Mouse (Mus musculus) Patski (cell line): ENCODE measurements around the gene Als2. TPM values are rescaled to one million over a fixed set of nuclear protein-coding genes. Genes with fewer than 3 reads are reported as not detected.
A peak's percentile ranks its signal among the peaks of the same experiment; 100 is the strongest.

Source experiments
- ATAC-seq: fragments of 100-300 bp; one replicate; pipeline ENCODE4 v1.8.0; 2021
- CTCF ChIA-PET: fragments of 350-600 bp; sonication (Branson Sonifier 250); formaldehyde crosslinking; loops from one replicate; lab custom pipeline; 2022; ENCODE audit warnings: inconsistent platforms; lab: Charles Lee
- POLR2A ChIA-PET: fragments of 350-600 bp; sonication (Branson Sonifier 250); formaldehyde crosslinking; loops from one replicate; lab custom pipeline; 2022; ENCODE audit warnings: antibody characterized with exemption, inconsistent platforms; lab: Charles Lee
- DNase-seq: peaks from one replicate; pipeline ENCODE4 v3.0.0-alpha.2; 2011; ENCODE audit warnings: low read depth, low spot score
- H3K27me3 ChIP-seq: fragments of 371-371 bp; one replicate; pipeline ENCODE4 v1.5.1; 2021
- CTCF ChIP-seq: fragments of 100-300 bp; IDR thresholded peaks from one replicate; pipeline ENCODE4 v1.5.1; 2021
- in situ Hi-C: fragments of 300-500 bp; cut with MboI; formaldehyde crosslinking; loops from 3 replicates; pipeline ENCODE4 v1.11.1; 2018; ENCODE audit warnings: low pct_unique_long_range_greater_than_20kb, mixed read lengths
- polyA plus RNA-seq: library from polyadenylated mRNA; unstranded; gene quantifications from one replicate; pipeline ENCODE4 v1.2.3, GENCODE M21; 2021

Gene Als2
- polyA plus RNA-seq, 1 experiment from 2014 or later = 19.0 TPM

GRCm38 (mm10) chr1:59168556-59168955, 68.5 kb downstream of the Als2 start:
- ATAC-seq = no peak
- no peaks in the 10 kb centered on the region for H3K27me3 ChIP-seq
- CTCF ChIA-PET = no interaction called here
- POLR2A ChIA-PET = no interaction called here
- in situ Hi-C loops = loop anchor here (5.0 kb wide), 1 partner anchor 91 kb away; no protein-coding TSS in a partner anchor
- TF ChIP-seq CTCF = no peak
- DNase-seq = no peak

GRCm38 (mm10) chr1:59167654-59168425, 69.2 kb downstream of the Als2 start:
- ATAC-seq (no peak), DNase-seq (no peak)
- in situ Hi-C loops = loop anchor here (5.0 kb wide), 1 partner anchor 91 kb away; no protein-coding TSS in a partner anchor
- ChIA-PET CTCF (no interaction called here), POLR2A (no interaction called here)
- no peak for TF ChIP-seq CTCF
- H3K27me3 ChIP-seq = no peaks in the 10 kb centered on the region

- in situ Hi-C loops = loop anchor here (5.0 kb wide), 1 partner anchor 89 kb away; no protein-coding TSS in a partner anchor
- no peaks in the 10 kb centered on the region for H3K27me3 ChIP-seq
- DNase-seq (no peak), ATAC-seq (no peak)
- CTCF ChIA-PET = no interaction called here
- TF ChIP-seq CTCF = no peak
- POLR2A ChIA-PET = no interaction called here
Observed at GRCm38 (mm10) chr1:59166232-59166905, 70.7 kb downstream of the Als2 start.

- no peak for TF ChIP-seq CTCF
- ChIA-PET POLR2A (no interaction called here), CTCF (interaction anchor here (1.0 to 2.0 kb wide), 2 partner anchors 9 to 74 kb away, joined by 3 to 6 read pairs; partner anchors contain the start of gene Als2)
- DNase-seq = no peak
- ATAC-seq = no peak
- in situ Hi-C loops = no loop called here
- H3K27me3 ChIP-seq = no peaks in the 10 kb centered on the region
Observed at GRCm38 (mm10) chr1:59163918-59164317, 73.1 kb downstream of the Als2 start.

GRCm38 (mm10) chr1:59163030-59163461, 74.0 kb downstream of the Als2 start, which contains the start of gene Mpp4:
Mpp4 (minus strand) TSS chr1:59163389.
- in situ Hi-C loops = no loop called here
- TF ChIP-seq CTCF = no peak
- ATAC-seq (peak; percentile 90), DNase-seq (peak; percentile 67)
- ChIA-PET CTCF (interaction anchor here (0.7 to 2.7 kb wide), 5 partner anchors 10 to 74 kb away, joined by 3 to 8 read pairs (median 3); partner anchors contain the start of gene Als2), POLR2A (interaction anchor here (0.6 kb wide), 1 partner anchor 12 kb away, joined by 3 read pairs; no protein-coding TSS in a partner anchor)
- no peaks in the 10 kb centered on the region for H3K27me3 ChIP-seq

GRCm38 (mm10) chr1:59162309-59163024, 74.6 kb downstream of the Als2 start:
- H3K27me3 ChIP-seq = no peaks in the 10 kb centered on the region
- ATAC-seq (peak; percentile 54), DNase-seq (no peak)
- TF ChIP-seq CTCF = no peak
- CTCF ChIA-PET = interaction anchor here (0.7 to 2.7 kb wide), 4 partner anchors 11 to 75 kb away, joined by 3 to 8 read pairs (median 4); partner anchors contain the start of gene Als2
- in situ Hi-C loops = no loop called here
- POLR2A ChIA-PET = interaction anchor here (0.6 to 0.8 kb wide), 2 partner anchors 11 to 75 kb away, joined by 3 read pairs; no protein-coding TSS in a partner anchor

- no peak for TF ChIP-seq CTCF
- no peaks in the 10 kb centered on the region for H3K27me3 ChIP-seq
- ChIA-PET POLR2A (no interaction called here), CTCF (interaction anchor here (0.7 to 2.7 kb wide), 3 partner anchors 10 to 38 kb away, joined by 3 to 8 read pairs (median 3); no protein-coding TSS in a partner anchor)
- ATAC-seq (no peak), DNase-seq (no peak)
- in situ Hi-C loops = no loop called here
Observed at GRCm38 (mm10) chr1:59161396-59161795, 75.6 kb downstream of the Als2 start.

GRCm38 (mm10) chr1:59160871-59161270, 76.2 kb downstream of the Als2 start:
- H3K27me3 ChIP-seq = no peaks in the 10 kb centered on the region
- no peak for DNase-seq
- no peak for TF ChIP-seq CTCF
- ATAC-seq = no peak
- in situ Hi-C loops = no loop called here
- ChIA-PET POLR2A (no interaction called here), CTCF (interaction anchor here (0.7 to 2.7 kb wide), 3 partner anchors 9 to 37 kb away, joined by 3 to 8 read pairs (median 3); no protein-coding TSS in a partner anchor)

GRCm38 (mm10) chr1:59159136-59159535, 77.9 kb downstream of the Als2 start:
- CTCF ChIA-PET = interaction anchor here (1.2 kb wide), 1 partner anchor 9 kb away, joined by 4 read pairs; no protein-coding TSS in a partner anchor
- TF ChIP-seq CTCF = no peak
- in situ Hi-C loops = loop anchor here (10.0 kb wide), 1 partner anchor 394 kb away; no protein-coding TSS in a partner anchor
- DNase-seq (no peak), ATAC-seq (no peak)
- H3K27me3 ChIP-seq = no peaks in the 10 kb centered on the region
- POLR2A ChIA-PET = no interaction called here
